Mouse (Mus musculus): ENCODE results near the gene Lrrc8c. TPM values are rescaled to one million over a fixed set of nuclear protein-coding genes. Genes with fewer than 3 reads are reported as not detected.

Lrrc8c gene
- polyA plus RNA-seq (2012; fragmentation: generic; extraction: Trizol), result 7.1 TPM
- long read RNA-seq, experiment 1, full-length matches to known transcripts, result 6 of 8 reads
- long read RNA-seq, experiment 1, partial matches to known transcripts, result 0 of 8 reads
- long read RNA-seq, experiment 1, other reads (novel, unspliced or antisense), result 2 of 8 reads
- long read RNA-seq, experiment 2, full-length matches to known transcripts, result 76 of 88 reads
- long read RNA-seq, experiment 2, partial matches to known transcripts, result 4 of 88 reads
- long read RNA-seq, experiment 2, other reads (novel, unspliced or antisense), result 8 of 88 reads

GRCm38 (mm10) chr5:105519096-105519975 lies at the start of gene Lrrc8c:
Gene Lrrc8c, plus strand, starts transcription at chr5:105519388.
- Histone ChIP-seq H3K79me2 (ENCODE audit: control insufficient read depth, insufficient read depth) (peaks cover 31% of the 10 kb centered on the region), H3K4me3 (ENCODE audit: insufficient read depth, poor library complexity, severe bottlenecking) (peak within 1 kb of the TSS; percentile 75), H3K36me3 (ENCODE audit: control insufficient read depth, insufficient read depth) (peaks cover under 1% of the 10 kb centered on the region), H3K79me3 (ENCODE audit: low read depth) (peaks cover 7% of the 10 kb centered on the region), H3ac (ENCODE audit: control insufficient read depth, insufficient read length, low read depth) (peak within 1 kb of the TSS; percentile 88), H3K27me3 (ENCODE audit: control insufficient read depth, insufficient read depth, insufficient read length) (no peaks in the 10 kb centered on the region)
- TF ChIP-seq USF1 (IDR thresholded peaks at IDR 0.05; ENCODE audit: low read depth) (no peak), CTCF (IDR thresholded peaks at IDR 0.05; ENCODE audit: control insufficient read depth, insufficient read depth, insufficient read length) (peak; percentile 96)

DNA sequence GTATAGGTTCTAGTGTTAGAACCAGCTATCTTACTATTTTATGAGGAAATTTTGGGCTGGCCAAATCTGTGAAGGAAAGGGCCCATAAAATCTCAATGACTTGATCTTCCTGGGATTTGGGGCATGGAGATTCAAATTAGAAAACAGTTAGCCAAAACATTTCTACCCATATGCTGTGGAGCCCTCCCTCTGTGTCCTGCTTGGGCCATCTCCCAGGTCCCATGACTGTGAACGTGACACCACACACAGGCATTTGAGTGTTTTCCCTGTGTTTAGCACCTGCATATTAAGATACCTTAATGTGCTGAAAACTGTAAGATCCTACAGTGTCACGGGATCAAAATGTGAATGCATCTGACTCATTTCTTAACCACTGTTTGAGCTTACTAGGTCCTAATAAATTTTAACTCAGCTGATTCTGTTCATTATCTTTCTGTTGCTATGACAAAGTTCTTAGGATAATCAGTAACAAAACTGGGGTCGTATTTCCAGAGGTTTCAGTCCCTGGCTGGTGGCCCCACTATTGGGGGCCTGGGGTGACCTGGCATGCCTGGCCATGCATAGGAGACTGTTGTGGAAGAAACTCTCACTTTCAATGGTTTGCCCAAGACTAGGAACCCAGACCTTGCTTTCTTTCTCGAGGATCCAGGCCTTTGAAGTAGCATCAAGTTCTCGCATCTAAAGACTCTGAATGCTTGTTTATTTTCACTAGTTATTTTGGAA lies 46.0 kb upstream of the Lrrc8c start:
- Histone ChIP-seq H3K36me3 (ENCODE audit: control insufficient read depth, insufficient read depth) (peaks cover 4% of the 10 kb centered on the region), H3ac (ENCODE audit: control insufficient read depth, insufficient read length, low read depth) (no peak overlapping the region), H3K79me2 (ENCODE audit: control insufficient read depth, insufficient read depth) (no peaks in the 10 kb centered on the region), H3K79me3 (ENCODE audit: low read depth) (no peaks in the 10 kb centered on the region), H3K27me3 (ENCODE audit: control insufficient read depth, insufficient read depth, insufficient read length) (no peaks in the 10 kb centered on the region), H3K4me3 (ENCODE audit: insufficient read depth, poor library complexity, severe bottlenecking) (no peak overlapping the region)
- TF ChIP-seq MAX (IDR thresholded peaks at IDR 0.05) (no peak), FOSL1 (IDR thresholded peaks at IDR 0.05; ENCODE audit: insufficient read depth, low read length, poor library complexity, severe bottlenecking) (no peak), MYOD1 (IDR thresholded peaks at IDR 0.05; ENCODE audit: control insufficient read depth, insufficient read length, low read depth) (no peak), MYOG (IDR thresholded peaks at IDR 0.05; ENCODE audit: control insufficient read depth, extremely low read depth, insufficient read length) (no peak), CTCF (IDR thresholded peaks at IDR 0.05; ENCODE audit: control insufficient read depth, insufficient read depth, insufficient read length) (no peak)

DNA sequence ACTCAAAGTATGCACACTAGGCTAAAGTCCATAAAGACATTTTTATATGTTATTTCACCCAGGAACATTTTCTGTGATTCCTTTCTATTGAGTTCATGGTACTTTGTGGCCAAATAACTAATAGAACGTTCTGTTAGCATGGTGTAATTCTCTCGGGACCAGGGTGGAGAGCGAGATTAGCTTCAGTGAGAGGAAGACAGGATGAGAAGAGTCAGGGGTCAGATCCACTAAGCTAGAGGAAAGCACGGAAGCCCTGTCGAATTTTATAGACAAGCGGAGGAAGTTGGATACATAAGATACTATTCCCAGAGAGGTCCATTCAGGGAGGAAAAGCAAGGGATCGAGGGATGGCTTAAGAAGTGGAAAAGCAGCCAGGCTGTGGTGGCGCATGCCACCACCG lies 41.7 kb upstream of the Lrrc8c start:
- Histone ChIP-seq H3ac (ENCODE audit: control insufficient read depth, insufficient read length, low read depth) (no peak overlapping the region), H3K79me2 (ENCODE audit: control insufficient read depth, insufficient read depth) (no peaks in the 10 kb centered on the region), H3K36me3 (ENCODE audit: control insufficient read depth, insufficient read depth) (peaks cover 9% of the 10 kb centered on the region), H3K27me3 (ENCODE audit: control insufficient read depth, insufficient read depth, insufficient read length) (no peaks in the 10 kb centered on the region), H3K79me3 (ENCODE audit: low read depth) (no peaks in the 10 kb centered on the region), H3K4me3 (ENCODE audit: insufficient read depth, poor library complexity, severe bottlenecking) (no peak overlapping the region)
- TF ChIP-seq MAX (IDR thresholded peaks at IDR 0.05), result no peak

- TF ChIP-seq MYOD1 (IDR thresholded peaks at IDR 0.05; ENCODE audit: control insufficient read depth, insufficient read length, low read depth) (no peak), MAX (IDR thresholded peaks at IDR 0.05) (no peak), MYOG (IDR thresholded peaks at IDR 0.05; ENCODE audit: control insufficient read depth, extremely low read depth, insufficient read length) (no peak)
- Histone ChIP-seq H3K36me3 (ENCODE audit: control insufficient read depth, insufficient read depth) (peaks cover 9% of the 10 kb centered on the region), H3ac (ENCODE audit: control insufficient read depth, insufficient read length, low read depth) (no peak overlapping the region), H3K4me3 (ENCODE audit: insufficient read depth, poor library complexity, severe bottlenecking) (no peak overlapping the region), H3K79me2 (ENCODE audit: control insufficient read depth, insufficient read depth) (no peaks in the 10 kb centered on the region), H3K79me3 (ENCODE audit: low read depth) (no peaks in the 10 kb centered on the region), H3K27me3 (ENCODE audit: control insufficient read depth, insufficient read depth, insufficient read length) (no peaks in the 10 kb centered on the region)
These were observed 39.5 kb upstream of the Lrrc8c start for GRCm38 (mm10) chr5:105479673-105480072.

DNA sequence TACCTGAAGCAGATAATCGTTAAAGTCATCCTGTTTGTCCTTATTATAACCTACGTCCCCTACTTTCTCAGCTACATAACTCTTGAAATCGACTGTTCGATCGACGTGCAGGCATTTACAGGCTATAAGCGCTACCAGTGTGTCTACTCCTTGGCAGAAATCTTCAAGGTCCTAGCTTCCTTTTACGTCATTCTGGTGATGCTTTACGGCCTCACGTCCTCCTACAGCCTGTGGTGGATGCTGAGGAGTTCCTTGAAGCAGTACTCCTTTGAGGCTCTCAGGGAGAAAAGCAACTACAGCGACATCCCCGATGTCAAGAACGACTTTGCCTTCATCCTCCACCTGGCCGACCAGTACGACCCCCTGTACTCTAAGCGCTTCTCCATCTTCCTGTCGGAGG lies 38.6 kb upstream of the Lrrc8c start:
- TF ChIP-seq USF1 (IDR thresholded peaks at IDR 0.05; ENCODE audit: low read depth) (no peak), MYOG (IDR thresholded peaks at IDR 0.05; ENCODE audit: control insufficient read depth, extremely low read depth, insufficient read length) (no peak), MYOD1 (IDR thresholded peaks at IDR 0.05; ENCODE audit: control insufficient read depth, insufficient read length, low read depth) (no peak), FOSL1 (IDR thresholded peaks at IDR 0.05; ENCODE audit: insufficient read depth, low read length, poor library complexity, severe bottlenecking) (no peak), CTCF (IDR thresholded peaks at IDR 0.05; ENCODE audit: control insufficient read depth, insufficient read depth, insufficient read length) (no peak), CEBPB (IDR thresholded peaks at IDR 0.05; ENCODE audit: low read depth) (no peak), MAX (IDR thresholded peaks at IDR 0.05) (no peak)

DNA sequence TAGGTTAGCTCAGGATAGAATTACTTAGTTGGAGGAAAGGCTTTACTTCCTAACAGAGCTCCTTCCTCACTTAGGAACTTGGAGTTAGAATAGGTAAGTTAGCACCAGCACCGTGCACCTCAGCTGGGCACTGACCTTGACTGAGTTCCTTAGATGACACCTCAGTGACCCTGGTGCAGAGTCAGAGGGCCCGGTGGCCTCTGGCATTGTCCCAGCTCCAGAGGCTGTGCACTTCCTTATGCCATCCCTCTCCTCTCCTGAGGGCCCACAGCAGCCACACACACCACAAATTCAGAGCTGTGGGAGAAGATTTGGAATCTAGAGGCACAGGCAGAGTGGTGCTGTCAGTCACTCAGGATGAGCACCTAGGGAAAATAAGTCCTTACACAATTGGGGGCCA lies 35.6 kb upstream of the Lrrc8c start:
- H3K36me3 ChIP-seq (ENCODE audit: control insufficient read depth, insufficient read depth), result peaks cover 9% of the 10 kb centered on the region
- no peaks in the 10 kb centered on the region for H3K79me2 ChIP-seq (ENCODE audit: control insufficient read depth, insufficient read depth)
- no peak for TF ChIP-seq FOSL1 (IDR thresholded peaks at IDR 0.05; ENCODE audit: insufficient read depth, low read length, poor library complexity, severe bottlenecking)
- no peak for TF ChIP-seq USF1 (IDR thresholded peaks at IDR 0.05; ENCODE audit: low read depth)
- no peak for TF ChIP-seq CTCF (IDR thresholded peaks at IDR 0.05; ENCODE audit: control insufficient read depth, insufficient read depth, insufficient read length)
- no peak for TF ChIP-seq MAX (IDR thresholded peaks at IDR 0.05)
- TF ChIP-seq MYOD1 (IDR thresholded peaks at IDR 0.05; ENCODE audit: control insufficient read depth, insufficient read length, low read depth), result no peak
- no peak for TF ChIP-seq MYOG (IDR thresholded peaks at IDR 0.05; ENCODE audit: control insufficient read depth, extremely low read depth, insufficient read length)
- TF ChIP-seq CEBPB (IDR thresholded peaks at IDR 0.05; ENCODE audit: low read depth), result no peak
- no peaks in the 10 kb centered on the region for H3K79me3 ChIP-seq (ENCODE audit: low read depth)
- H3K27me3 ChIP-seq (ENCODE audit: control insufficient read depth, insufficient read depth, insufficient read length), result no peaks in the 10 kb centered on the region
- no peak overlapping the region for H3ac ChIP-seq (ENCODE audit: control insufficient read depth, insufficient read length, low read depth)
- no peak overlapping the region for H3K4me3 ChIP-seq (ENCODE audit: insufficient read depth, poor library complexity, severe bottlenecking)

More for the DNA sequence above, 38.6 kb upstream of the Lrrc8c start:
- Histone ChIP-seq H3K27me3 (ENCODE audit: control insufficient read depth, insufficient read depth, insufficient read length) (no peaks in the 10 kb centered on the region), H3K79me2 (ENCODE audit: control insufficient read depth, insufficient read depth) (no peaks in the 10 kb centered on the region), H3K36me3 (ENCODE audit: control insufficient read depth, insufficient read depth) (peaks cover 9% of the 10 kb centered on the region), H3K4me3 (ENCODE audit: insufficient read depth, poor library complexity, severe bottlenecking) (no peak overlapping the region), H3K79me3 (ENCODE audit: low read depth) (no peaks in the 10 kb centered on the region), H3ac (ENCODE audit: control insufficient read depth, insufficient read length, low read depth) (no peak overlapping the region)
